Mouse (Mus musculus): ENCODE measurements around the gene Tnnt2. TPM values are rescaled to one million over a fixed set of nuclear protein-coding genes. Genes with fewer than 3 reads are reported as not detected.

Tnnt2 gene
- polyA plus RNA-seq, 1 experiment from 2014 or later = 2.0 TPM

- Histone ChIP-seq H3K4me3 (ENCODE audit: low read length) (no peak overlapping the region), H3K4me2 (replicated peaks; ENCODE audit: low read depth, low read length) (no peak overlapping the region), H3K4me1 (ENCODE audit: control insufficient read depth, insufficient read depth, low read length) (no peaks in the 10 kb centered on the region), H3K9ac (ENCODE audit: low read depth, low read length) (no peak overlapping the region), H3K36me3 (ENCODE audit: control insufficient read depth, insufficient read depth, low read length) (no peaks in the 10 kb centered on the region), H3K9me3 (ENCODE audit: control insufficient read depth, low read length) (no peaks in the 10 kb centered on the region), H3K27me3 (ENCODE audit: control insufficient read depth, insufficient read depth, low read length) (no peaks in the 10 kb centered on the region), H3K27ac (ENCODE audit: low read depth, low read length) (no peak overlapping the region)
- 91% methylated on average over 6 of the region's 6 CpGs for WGBS
- ATAC-seq (ENCODE audit: low FRiP score, low TSS enrichment) = no peak
Measured at GRCm38 (mm10) chr1:135899295-135899694, 63.1 kb downstream of the Tnnt2 start.

DNA sequence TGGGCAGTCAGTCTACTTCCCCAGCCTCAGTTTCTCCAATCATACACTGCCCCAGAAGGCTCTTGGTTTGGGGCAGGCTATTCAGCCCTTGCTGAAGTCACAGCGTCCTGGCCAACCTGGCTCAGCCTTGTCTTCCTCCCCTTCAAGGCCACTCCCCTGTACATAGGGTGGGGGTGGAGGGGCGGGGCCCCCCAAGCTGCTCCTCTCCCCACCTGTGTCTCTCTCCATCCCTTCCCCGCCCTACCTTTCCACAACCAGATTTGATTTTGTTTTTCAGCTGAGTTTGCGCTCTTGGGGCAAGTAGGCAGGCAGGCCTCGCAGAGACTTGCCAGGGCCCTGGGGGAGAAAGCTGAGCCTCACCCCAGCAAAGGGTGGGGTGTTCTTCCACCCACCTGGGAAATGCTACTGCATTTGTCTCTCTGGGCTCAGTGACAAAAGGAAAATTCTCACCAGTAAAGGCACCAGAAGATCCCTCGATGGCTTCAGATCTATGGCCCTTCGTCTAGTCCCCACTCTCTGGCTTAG lies 63.9 kb downstream of the Tnnt2 start:
- no peak overlapping the region for H3K4me3 ChIP-seq (ENCODE audit: low read length)
- H3K9ac ChIP-seq (ENCODE audit: low read depth, low read length) = no peak overlapping the region
- H3K36me3 ChIP-seq (ENCODE audit: control insufficient read depth, insufficient read depth, low read length) = no peaks in the 10 kb centered on the region
- WGBS = 58% methylated on average over 7 of the region's 7 CpGs
- H3K27ac ChIP-seq (ENCODE audit: low read depth, low read length) = no peak overlapping the region
- no peaks in the 10 kb centered on the region for H3K9me3 ChIP-seq (ENCODE audit: control insufficient read depth, low read length)
- H3K27me3 ChIP-seq (ENCODE audit: control insufficient read depth, insufficient read depth, low read length) = no peaks in the 10 kb centered on the region
- no peak for ATAC-seq (ENCODE audit: low FRiP score, low TSS enrichment)
- H3K4me1 ChIP-seq (ENCODE audit: control insufficient read depth, insufficient read depth, low read length) = no peaks in the 10 kb centered on the region
- H3K4me2 ChIP-seq (replicated peaks; ENCODE audit: low read depth, low read length) = no peak overlapping the region

Other genes starting within 250 kb of the Tnnt2 start
- 12.1 and 23.7 TPM in 2 replicates for gene Nav1, start 229.1 kb upstream of the Tnnt2 start, polyA plus RNA-seq (2014; fragmentation: Nextera tagmentation; extraction: Ambion mirVana)
- 109 and 114 TPM in 2 replicates for gene Csrp1, start 116.3 kb upstream of the Tnnt2 start, polyA plus RNA-seq (2014; fragmentation: Nextera tagmentation; extraction: Ambion mirVana)
- 85.6 and 102 TPM in 2 replicates for gene Phlda3, start 70.2 kb upstream of the Tnnt2 start, polyA plus RNA-seq (2014; fragmentation: Nextera tagmentation; extraction: Ambion mirVana)
- gene Tnni1, start 56.9 kb upstream of the Tnnt2 start, polyA plus RNA-seq (2014; fragmentation: Nextera tagmentation; extraction: Ambion mirVana) = 18.3 and 20.3 TPM in 2 replicates
- gene Lad1, start 17.8 kb upstream of the Tnnt2 start, polyA plus RNA-seq (2014; fragmentation: Nextera tagmentation; extraction: Ambion mirVana) = 12.1 and 19.5 TPM in 2 replicates
- 0.10 TPM in 1 of 2 replicates, not detected in the other for gene Pkp1, start 82.9 kb downstream of the Tnnt2 start, polyA plus RNA-seq (2014; fragmentation: Nextera tagmentation; extraction: Ambion mirVana)
- gene Igfn1, start 170.0 kb downstream of the Tnnt2 start, polyA plus RNA-seq (2014; fragmentation: Nextera tagmentation; extraction: Ambion mirVana) = not detected in 2 replicates
- gene Tmem9, start 171.8 kb downstream of the Tnnt2 start, polyA plus RNA-seq (2014; fragmentation: Nextera tagmentation; extraction: Ambion mirVana) = 123 and 230 TPM in 2 replicates
- not detected in 2 replicates for gene Ascl5, start 214.4 kb downstream of the Tnnt2 start, polyA plus RNA-seq (2014; fragmentation: Nextera tagmentation; extraction: Ambion mirVana)
- gene Cacna1s, start 216.4 kb downstream of the Tnnt2 start, polyA plus RNA-seq (2014; fragmentation: Nextera tagmentation; extraction: Ambion mirVana) = not detected in 2 replicates

Data from kidney, embryonic 14.5 days (tissue).